Mouse (Mus musculus): ENCODE measurements at regions not wholly inside any gene's neighbourhood (a gene's known extent, or its start where the extent isn't known, plus 50 kb on each side); places are given as distances from the start of the nearest gene placed in this dataset.

- TF ChIP-seq POLR2A (IDR thresholded peaks at IDR 0.05; ENCODE audit: borderline replicate concordance, extremely low read depth, insufficient read depth, insufficient read length) = no peak
- no peak for DNase-seq (ENCODE audit: low spot score)
- no peak overlapping the region for H3K27ac ChIP-seq (replicated peaks; ENCODE audit: low read depth, low read length)
- no peaks in the 10 kb centered on the region for H3K36me3 ChIP-seq (ENCODE audit: control insufficient read depth, insufficient read depth, low read length)
- H3K4me2 ChIP-seq (replicated peaks; ENCODE audit: low read depth, low read length, severe bottlenecking) = no peak overlapping the region
- WGBS = 65% methylated on average over 4 of the region's 4 CpGs
- H3K9me3 ChIP-seq (ENCODE audit: control insufficient read depth, low read length) = no peaks in the 10 kb centered on the region
- no peak for ATAC-seq (ENCODE audit: low FRiP score, low read depth)
- no peaks in the 10 kb centered on the region for H3K27me3 ChIP-seq (ENCODE audit: control insufficient read depth, insufficient read depth, low read length)
- no peak overlapping the region for H3K4me3 ChIP-seq (replicated peaks; ENCODE audit: low read length)
- H3K4me1 ChIP-seq (ENCODE audit: control insufficient read depth, insufficient read depth, low read length) = peaks cover 2% of the 10 kb centered on the region; the same call in 1 of the 2 replicates
- no peak overlapping the region for H3K9ac ChIP-seq (ENCODE audit: low read depth, low read length, severe bottlenecking)
These were observed 62.4 kb upstream of the Lypd6 start for GRCm38 (mm10) chr2:50003866-50004265.

- ATAC-seq (ENCODE audit: low FRiP score, low read depth) (no peak), DNase-seq (ENCODE audit: low spot score) (no peak)
- Histone ChIP-seq H3K27me3 (ENCODE audit: control insufficient read depth, insufficient read depth, low read length) (no peaks in the 10 kb centered on the region), H3K36me3 (ENCODE audit: control insufficient read depth, insufficient read depth, low read length) (no peaks in the 10 kb centered on the region), H3K4me1 (ENCODE audit: control insufficient read depth, insufficient read depth, low read length) (peaks cover 2% of the 10 kb centered on the region; the same call in 1 of the 2 replicates), H3K9me3 (ENCODE audit: control insufficient read depth, low read length) (no peaks in the 10 kb centered on the region), H3K27ac (replicated peaks; ENCODE audit: low read depth, low read length) (no peak overlapping the region), H3K4me2 (replicated peaks; ENCODE audit: low read depth, low read length, severe bottlenecking) (no peak overlapping the region), H3K9ac (ENCODE audit: low read depth, low read length, severe bottlenecking) (no peak overlapping the region), H3K4me3 (replicated peaks; ENCODE audit: low read length) (no peak overlapping the region)
- TF ChIP-seq POLR2A (IDR thresholded peaks at IDR 0.05; ENCODE audit: borderline replicate concordance, extremely low read depth, insufficient read depth, insufficient read length) = no peak
- WGBS = 17% methylated on average over 11 of the region's 11 CpGs
These were observed 61.3 kb upstream of the Lypd6 start for GRCm38 (mm10) chr2:50004674-50005527.

GRCm38 (mm10) chr2:50008282-50008681 is 57.9 kb upstream of the Lypd6 start:
- Histone ChIP-seq H3K9me3 (ENCODE audit: control insufficient read depth, low read length) (no peaks in the 10 kb centered on the region), H3K36me3 (ENCODE audit: control insufficient read depth, insufficient read depth, low read length) (no peaks in the 10 kb centered on the region), H3K4me1 (ENCODE audit: control insufficient read depth, insufficient read depth, low read length) (peaks cover 14% of the 10 kb centered on the region), H3K4me3 (replicated peaks; ENCODE audit: low read length) (no peak overlapping the region), H3K27me3 (ENCODE audit: control insufficient read depth, insufficient read depth, low read length) (no peaks in the 10 kb centered on the region), H3K9ac (ENCODE audit: low read depth, low read length, severe bottlenecking) (no peak overlapping the region), H3K4me2 (replicated peaks; ENCODE audit: low read depth, low read length, severe bottlenecking) (no peak overlapping the region), H3K27ac (replicated peaks; ENCODE audit: low read depth, low read length) (no peak overlapping the region)
- TF ChIP-seq POLR2A (IDR thresholded peaks at IDR 0.05; ENCODE audit: borderline replicate concordance, extremely low read depth, insufficient read depth, insufficient read length) = no peak
- DNase-seq (ENCODE audit: low spot score) (no peak), ATAC-seq (ENCODE audit: low FRiP score, low read depth) (no peak)
- WGBS = 31% methylated on average over 5 of the region's 5 CpGs

GRCm38 (mm10) chr2:50010409-50010808 is 55.8 kb upstream of the Lypd6 start:
- DNase-seq (ENCODE audit: low spot score) (peak; percentile 44), ATAC-seq (ENCODE audit: low FRiP score, low read depth) (peak; percentile 62; the same call in 1 of the 2 replicates)
- Histone ChIP-seq H3K4me1 (ENCODE audit: control insufficient read depth, insufficient read depth, low read length) (peaks cover 12% of the 10 kb centered on the region), H3K36me3 (ENCODE audit: control insufficient read depth, insufficient read depth, low read length) (no peaks in the 10 kb centered on the region), H3K27ac (replicated peaks; ENCODE audit: low read depth, low read length) (peak overlapping the region; percentile 1; the same call in 1 of the 2 replicates), H3K9me3 (ENCODE audit: control insufficient read depth, low read length) (no peaks in the 10 kb centered on the region), H3K27me3 (ENCODE audit: control insufficient read depth, insufficient read depth, low read length) (no peaks in the 10 kb centered on the region), H3K4me2 (replicated peaks; ENCODE audit: low read depth, low read length, severe bottlenecking) (no peak overlapping the region), H3K9ac (ENCODE audit: low read depth, low read length, severe bottlenecking) (no peak overlapping the region), H3K4me3 (replicated peaks; ENCODE audit: low read length) (no peak overlapping the region)
- 13% methylated on average over 1 of the region's 1 CpGs for WGBS
- TF ChIP-seq POLR2A (IDR thresholded peaks at IDR 0.05; ENCODE audit: borderline replicate concordance, extremely low read depth, insufficient read depth, insufficient read length) = no peak

- no peak overlapping the region for H3K9ac ChIP-seq (ENCODE audit: low read depth, low read length, severe bottlenecking)
- TF ChIP-seq POLR2A (IDR thresholded peaks at IDR 0.05; ENCODE audit: borderline replicate concordance, extremely low read depth, insufficient read depth, insufficient read length) = no peak
- no peaks in the 10 kb centered on the region for H3K36me3 ChIP-seq (ENCODE audit: control insufficient read depth, insufficient read depth, low read length)
- no peak overlapping the region for H3K4me2 ChIP-seq (replicated peaks; ENCODE audit: low read depth, low read length, severe bottlenecking)
- peaks cover 12% of the 10 kb centered on the region for H3K4me1 ChIP-seq (ENCODE audit: control insufficient read depth, insufficient read depth, low read length)
- no peak for ATAC-seq (ENCODE audit: low FRiP score, low read depth)
- WGBS = 87% methylated on average over 3 of the region's 3 CpGs
- H3K27ac ChIP-seq (replicated peaks; ENCODE audit: low read depth, low read length) = no peak overlapping the region
- no peaks in the 10 kb centered on the region for H3K27me3 ChIP-seq (ENCODE audit: control insufficient read depth, insufficient read depth, low read length)
- no peaks in the 10 kb centered on the region for H3K9me3 ChIP-seq (ENCODE audit: control insufficient read depth, low read length)
- no peak overlapping the region for H3K4me3 ChIP-seq (replicated peaks; ENCODE audit: low read length)
- no peak for DNase-seq (ENCODE audit: low spot score)
These were observed 53.9 kb upstream of the Lypd6 start for GRCm38 (mm10) chr2:50012303-50012702.

Data from limb, embryonic 14.5 days (tissue).